Mouse (Mus musculus): ENCODE data around the gene Gm11032.

DNA sequence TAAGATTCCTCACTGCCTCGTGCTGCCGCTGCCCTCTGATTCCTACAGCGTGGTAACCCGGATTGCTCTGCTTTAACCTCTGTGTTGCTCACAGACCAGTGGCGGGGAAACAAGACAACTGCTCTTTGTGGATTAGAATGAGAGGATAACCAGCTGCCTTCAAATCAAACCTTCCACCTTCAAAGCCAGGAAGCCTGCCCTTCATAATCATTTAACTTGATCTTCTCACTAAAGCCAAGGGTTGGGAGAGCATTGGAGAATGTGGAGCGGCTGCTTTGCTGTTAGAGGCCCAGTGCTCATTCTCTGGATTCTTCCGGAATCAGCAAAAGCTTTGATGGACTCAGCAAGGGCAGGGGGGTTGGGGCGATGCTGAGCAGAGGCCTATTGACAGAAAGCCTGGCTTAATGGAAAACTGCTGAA is 10.0 kb downstream of the Gm11032 start:
- TF ChIP-seq CTCF (IDR thresholded peaks at IDR 0.05; ENCODE audit: borderline replicate concordance, extremely low read depth, insufficient read depth, insufficient read length) (no peak), POLR2A (IDR thresholded peaks at IDR 0.05; ENCODE audit: borderline replicate concordance, extremely low read depth, insufficient read depth, insufficient read length, poor library complexity, severe bottlenecking) (no peak)

Measured in brain, embryonic 14.5 days (tissue).